Mouse (Mus musculus) stomach, embryonic 16.5 days (tissue): Measurements from ENCODE around the gene Adamtsl4. TPM values are rescaled to one million over a fixed set of nuclear protein-coding genes. Genes with fewer than 3 reads are reported as not detected.

Experiments
- ATAC-seq: fragments of 200-750 bp; cut with Nextera tagmentation; 2 replicates; pipeline ENCODE4 v1.8.0; 2017; ENCODE audit warnings: moderate number of reproducible peaks, moderate TSS enrichment; ENCODE audit not compliant: insufficient read depth, low FRiP score
- H3K27ac ChIP-seq: fragments of 300-500 bp; sonication (generic); 2 replicates; pipeline ENCODE4 v1.5.1; 2014; ENCODE audit warnings: low read length
- H3K27me3 ChIP-seq: fragments of 300-500 bp; sonication (generic); 2 replicates; pipeline ENCODE4 v1.6.1; 2014; ENCODE audit warnings: low read length, control low read depth, mixed read lengths; ENCODE audit not compliant: control insufficient read depth, insufficient read depth
- H3K36me3 ChIP-seq: fragments of 300-500 bp; sonication (generic); 2 replicates; pipeline ENCODE4 v1.6.1; 2014; ENCODE audit warnings: low read length; ENCODE audit not compliant: control insufficient read depth, insufficient read depth
- H3K4me1 ChIP-seq: fragments of 300-500 bp; sonication (generic); 2 replicates; pipeline ENCODE4 v1.6.1; 2014; ENCODE audit warnings: low read length, control low read depth, mixed read lengths; ENCODE audit not compliant: control insufficient read depth, insufficient read depth
- H3K4me2 ChIP-seq: fragments of 300-500 bp; sonication (generic); 2 replicates; pipeline ENCODE4 v1.6.1; 2014; ENCODE audit warnings: low read depth, low read length, mixed read lengths
- H3K4me3 ChIP-seq: fragments of 300-500 bp; sonication (generic); replicated peaks from 2 replicates; pipeline ENCODE4 v1.5.1; 2014; ENCODE audit warnings: mild to moderate bottlenecking, low read length
- H3K9ac ChIP-seq: fragments of 300-500 bp; sonication (generic); 2 replicates; pipeline ENCODE4 v1.6.1; 2014; ENCODE audit warnings: low read length
- H3K9me3 ChIP-seq: fragments of 300-500 bp; sonication (generic); replicated peaks from 2 replicates; pipeline ENCODE4 v1.6.1; 2016; ENCODE audit warnings: low read length, control low read depth; ENCODE audit not compliant: control insufficient read depth
- WGBS: fragments of 180-500 bp; shearing (Covaris S2); extraction: QIAGEN DNeasy Blood & Tissue Kit; methylation state at CpG from one replicate; pipeline ENCODE4 v1.1.7; 2014; 5-methylcytosine and 5-hydroxymethylcytosine counted together
- polyA plus RNA-seq: library from polyadenylated mRNA; unstranded; fragments of >200 nt; fragmentation: Nextera tagmentation; extraction: Ambion mirVana; gene quantifications from 2 replicates; pipeline ENCODE4 v1.2.1, GENCODE M21; 2015

Adamtsl4 gene
- polyA plus RNA-seq, 1 experiment from 2014 or later: 13.3 TPM

- Histone ChIP-seq H3K27ac (no peak overlapping the region), H3K27me3 (no peaks in the 10 kb centered on the region), H3K4me2 (no peak overlapping the region), H3K9me3 (no peaks in the 10 kb centered on the region), H3K9ac (peak overlapping the region; percentile 46; the same call in 1 of the 2 replicates), H3K4me1 (peaks cover 45% of the 10 kb centered on the region), H3K4me3 (no peak overlapping the region), H3K36me3 (no peaks in the 10 kb centered on the region)
- WGBS: 82% methylated on average over 4 of the region's 4 CpGs
- ATAC-seq: no peak
These were observed 2.4 kb downstream of the Adamtsl4 start for GRCm38 (mm10) chr3:95685301-95685700.

GRCm38 (mm10) chr3:95684846-95685245, 2.9 kb downstream of the Adamtsl4 start:
- H3K9ac ChIP-seq: no peak overlapping the region
- H3K27me3 ChIP-seq: no peaks in the 10 kb centered on the region
- H3K4me2 ChIP-seq: no peak overlapping the region
- no peaks in the 10 kb centered on the region for H3K9me3 ChIP-seq
- 52% methylated on average over 5 of the region's 8 CpGs for WGBS
- H3K4me3 ChIP-seq: no peak overlapping the region
- H3K4me1 ChIP-seq: peaks cover 45% of the 10 kb centered on the region
- ATAC-seq: no peak
- H3K27ac ChIP-seq: no peak overlapping the region
- no peaks in the 10 kb centered on the region for H3K36me3 ChIP-seq

GRCm38 (mm10) chr3:95682878-95683277, 4.8 kb downstream of the Adamtsl4 start:
- Histone ChIP-seq H3K4me3 (no peak overlapping the region), H3K4me2 (no peak overlapping the region), H3K36me3 (no peaks in the 10 kb centered on the region), H3K9ac (no peak overlapping the region), H3K27ac (no peak overlapping the region), H3K9me3 (no peaks in the 10 kb centered on the region), H3K4me1 (peaks cover 34% of the 10 kb centered on the region), H3K27me3 (no peaks in the 10 kb centered on the region)
- WGBS: 66% methylated on average over 5 of the region's 5 CpGs
- no peak for ATAC-seq

- no peak for ATAC-seq
- WGBS: 38% methylated on average over 11 of the region's 11 CpGs
These were observed 6.4 kb downstream of the Adamtsl4 start for GRCm38 (mm10) chr3:95681365-95681764.

GRCm38 (mm10) chr3:95680673-95681072, 7.0 kb downstream of the Adamtsl4 start:
- ATAC-seq: no peak
- H3K36me3 ChIP-seq: no peaks in the 10 kb centered on the region
- WGBS: 79% methylated on average over 6 of the region's 6 CpGs
- H3K4me1 ChIP-seq: peaks cover 25% of the 10 kb centered on the region
- H3K4me3 ChIP-seq: no peak overlapping the region
- H3K9me3 ChIP-seq: no peaks in the 10 kb centered on the region
- H3K27me3 ChIP-seq: no peaks in the 10 kb centered on the region
- H3K27ac ChIP-seq: no peak overlapping the region
- H3K9ac ChIP-seq: no peak overlapping the region; the same call in 1 of the 2 replicates
- no peak overlapping the region for H3K4me2 ChIP-seq

More at GRCm38 (mm10) chr3:95681365-95681764, 6.4 kb downstream of the Adamtsl4 start:
- Histone ChIP-seq H3K9ac (no peak overlapping the region; the same call in 1 of the 2 replicates), H3K9me3 (no peaks in the 10 kb centered on the region), H3K4me1 (peaks cover 25% of the 10 kb centered on the region), H3K27ac (no peak overlapping the region), H3K4me2 (no peak overlapping the region), H3K4me3 (no peak overlapping the region), H3K36me3 (no peaks in the 10 kb centered on the region), H3K27me3 (no peaks in the 10 kb centered on the region)

- H3K4me1 ChIP-seq: peaks cover 36% of the 10 kb centered on the region
- no peak overlapping the region for H3K27ac ChIP-seq
- H3K4me3 ChIP-seq: no peak overlapping the region
- H3K36me3 ChIP-seq: no peaks in the 10 kb centered on the region
- H3K27me3 ChIP-seq: no peaks in the 10 kb centered on the region
- no peak overlapping the region for H3K4me2 ChIP-seq
- 87% methylated on average over 8 of the region's 8 CpGs for WGBS
- ATAC-seq: no peak
- H3K9ac ChIP-seq: no peak overlapping the region
- H3K9me3 ChIP-seq: no peaks in the 10 kb centered on the region
These were observed 8.2 kb downstream of the Adamtsl4 start for GRCm38 (mm10) chr3:95679551-95679950.

GRCm38 (mm10) chr3:95677420-95678090, 10.2 kb downstream of the Adamtsl4 start:
- Histone ChIP-seq H3K4me1 (peaks cover 55% of the 10 kb centered on the region), H3K27ac (no peak overlapping the region), H3K4me2 (no peak overlapping the region), H3K27me3 (no peaks in the 10 kb centered on the region), H3K36me3 (no peaks in the 10 kb centered on the region), H3K9me3 (no peaks in the 10 kb centered on the region), H3K9ac (no peak overlapping the region), H3K4me3 (no peak overlapping the region)
- 79% methylated on average over 19 of the region's 19 CpGs for WGBS
- no peak for ATAC-seq

- Histone ChIP-seq H3K36me3 (no peaks in the 10 kb centered on the region), H3K9me3 (no peaks in the 10 kb centered on the region), H3K4me1 (peaks cover 62% of the 10 kb centered on the region), H3K27ac (no peak overlapping the region; the same call in 1 of the 2 replicates), H3K4me2 (no peak overlapping the region), H3K4me3 (no peak overlapping the region), H3K9ac (no peak overlapping the region), H3K27me3 (no peaks in the 10 kb centered on the region)
- no peak for ATAC-seq
- WGBS: 63% methylated on average over 15 of the region's 15 CpGs
These were observed 10.8 kb downstream of the Adamtsl4 start for GRCm38 (mm10) chr3:95676745-95677419.

GRCm38 (mm10) chr3:95675301-95676092, 12.2 kb downstream of the Adamtsl4 start:
- Histone ChIP-seq H3K27ac (peak overlapping the region; percentile 99), H3K9ac (peak overlapping the region; percentile 52), H3K36me3 (no peaks in the 10 kb centered on the region), H3K27me3 (no peaks in the 10 kb centered on the region), H3K9me3 (no peaks in the 10 kb centered on the region), H3K4me2 (peak overlapping the region; percentile 43), H3K4me3 (no peak overlapping the region), H3K4me1 (peaks cover 59% of the 10 kb centered on the region)
- WGBS: 14% methylated on average over 8 of the region's 8 CpGs
- peak; percentile 77 for ATAC-seq
